Mouse (Mus musculus) 3134 (cell line): ENCODE results near the gene Zcchc7.
"Not testable (repeated sequence)": the region's sequence is repeated elsewhere in the genome, so short reads cannot be mapped to it uniquely, and the experiment has no call there.

ENCODE experiments used
- DNase-seq: peaks from one replicate; pipeline ENCODE4 v3.0.0-alpha.2; 2011; ENCODE audit warnings: low spot score; ENCODE audit not compliant: insufficient read length; ENCODE audit errors: extremely low read depth

Gene Zcchc7

GRCm38 (mm10) chr4:44905651-44906271 lies 150.1 kb downstream of the Zcchc7 start:
- no peak for DNase-seq

DNA sequence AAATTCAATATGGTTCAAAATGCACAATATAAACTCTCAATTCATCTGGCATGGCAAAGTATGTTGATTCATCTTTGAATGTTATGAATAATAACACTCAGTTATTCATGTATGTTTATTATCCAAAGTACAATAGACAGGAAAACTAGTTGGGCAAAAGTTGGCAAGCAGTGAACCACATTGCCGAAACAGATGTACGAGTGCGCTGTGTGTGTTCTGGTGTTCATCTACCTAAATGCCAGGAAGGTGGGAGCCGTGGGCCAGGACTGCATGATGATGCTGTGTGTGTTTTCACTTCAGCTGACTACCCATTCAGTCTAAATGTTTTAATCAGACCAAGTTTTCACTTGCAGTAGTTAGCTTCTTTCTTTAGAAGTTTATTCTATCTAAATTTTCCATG lies 150.7 kb downstream of the Zcchc7 start:
- no peak for DNase-seq

- DNase-seq = no peak
Measured at GRCm38 (mm10) chr4:44910065-44910464, 154.4 kb downstream of the Zcchc7 start.

DNA sequence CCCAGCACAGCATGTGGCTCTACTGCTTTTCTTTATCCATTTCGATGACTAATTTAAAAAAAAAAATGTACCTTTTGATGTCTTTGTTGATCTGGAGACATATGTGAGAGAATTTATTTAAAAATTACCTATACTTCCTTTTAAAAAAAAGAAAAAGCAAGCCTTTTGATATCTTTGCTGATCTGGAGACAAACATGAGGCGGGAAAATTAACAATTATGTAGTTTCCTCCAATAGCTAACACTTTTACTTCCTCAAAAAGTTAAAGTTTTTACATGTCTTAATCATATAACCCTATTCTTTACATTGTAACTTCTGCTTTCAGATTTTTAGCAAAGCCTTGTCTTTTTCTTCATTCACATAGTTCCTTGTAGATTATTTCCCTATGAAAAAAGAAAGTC lies 155.2 kb downstream of the Zcchc7 start:
- DNase-seq = no peak

DNA sequence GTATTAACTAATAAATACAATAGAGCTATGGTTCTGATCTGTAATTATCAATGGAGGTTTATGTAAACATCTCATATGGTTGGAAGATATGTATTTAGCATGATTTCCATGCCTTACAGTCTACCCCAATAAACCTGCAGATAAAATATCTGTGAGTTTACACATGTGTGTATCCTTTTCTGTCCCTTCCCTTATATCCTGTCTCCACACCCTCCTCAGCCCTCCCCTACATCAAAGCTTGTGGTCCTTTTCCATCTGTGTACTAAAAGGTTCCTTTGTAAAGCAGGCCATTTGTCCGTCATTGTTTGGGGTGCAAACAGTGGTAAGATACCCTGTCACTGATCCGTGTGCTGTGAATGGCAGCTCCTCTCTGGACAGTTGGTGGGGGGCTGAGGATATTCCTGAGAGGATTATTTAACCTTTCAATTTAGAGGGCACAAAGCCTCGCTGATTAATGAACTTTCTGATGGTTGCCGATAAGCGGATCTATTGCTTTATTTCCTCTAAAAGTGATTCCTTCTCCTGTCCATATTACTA lies 161.7 kb downstream of the Zcchc7 start:
- DNase-seq = no peak

GRCm38 (mm10) chr4:44917907-44918306 lies 162.2 kb downstream of the Zcchc7 start:
- DNase-seq = no peak

- no peak for DNase-seq
Measured at GRCm38 (mm10) chr4:44920831-44921230, 165.2 kb downstream of the Zcchc7 start.

- DNase-seq = no peak
Measured at GRCm38 (mm10) chr4:44922466-44923128, 166.9 kb downstream of the Zcchc7 start.

- no peak for DNase-seq
Measured at GRCm38 (mm10) chr4:44923129-44923481, 167.4 kb downstream of the Zcchc7 start.

GRCm38 (mm10) chr4:44927934-44928333 lies 172.3 kb downstream of the Zcchc7 start:
- no peak for DNase-seq

DNA sequence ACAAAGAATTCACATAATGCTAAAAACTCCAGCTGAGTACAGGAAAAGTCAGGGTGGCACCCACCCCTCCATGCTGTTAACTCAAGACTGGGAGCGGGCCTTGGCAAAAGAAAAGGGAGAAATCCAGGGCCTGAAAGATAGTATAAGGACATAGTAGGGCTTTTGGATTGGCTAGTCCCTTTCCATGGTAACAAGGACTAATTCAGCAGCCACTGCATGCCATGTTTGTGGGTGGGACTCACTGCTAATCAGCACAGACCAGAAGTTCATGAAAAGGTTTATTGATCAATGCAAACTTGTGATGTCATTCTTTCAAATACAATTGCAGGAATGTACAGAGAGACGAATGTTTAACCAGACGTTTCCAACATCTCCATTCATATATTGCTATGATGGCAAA lies 173.1 kb downstream of the Zcchc7 start:
- DNase-seq = no peak

GRCm38 (mm10) chr4:44930406-44930805 lies 174.7 kb downstream of the Zcchc7 start:
- no peak for DNase-seq

DNA sequence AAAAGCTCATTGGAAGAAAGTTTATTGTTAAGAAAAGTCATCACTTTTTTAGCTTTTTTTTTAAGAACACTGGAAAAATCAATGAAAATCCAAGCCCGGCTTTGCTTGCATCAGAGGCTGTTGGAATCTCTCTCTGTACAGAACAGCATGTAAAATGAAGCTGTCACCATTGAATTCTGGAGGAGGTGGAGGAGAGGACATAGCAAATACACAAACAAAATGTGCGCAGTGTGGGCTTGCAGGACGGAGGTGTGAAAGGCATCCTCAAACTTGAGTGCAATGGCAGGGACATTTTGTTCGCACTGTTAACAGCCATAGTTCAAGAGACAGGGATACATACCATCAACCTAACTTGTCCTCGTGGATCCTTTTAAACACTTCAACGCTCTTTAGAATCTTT lies 176.1 kb downstream of the Zcchc7 start:
- no peak for DNase-seq

- no peak for DNase-seq
Measured at GRCm38 (mm10) chr4:44938359-44939340, 183.0 kb downstream of the Zcchc7 start.

- DNase-seq = no peak
Measured at GRCm38 (mm10) chr4:44939576-44940249, 184.0 kb downstream of the Zcchc7 start.

DNA sequence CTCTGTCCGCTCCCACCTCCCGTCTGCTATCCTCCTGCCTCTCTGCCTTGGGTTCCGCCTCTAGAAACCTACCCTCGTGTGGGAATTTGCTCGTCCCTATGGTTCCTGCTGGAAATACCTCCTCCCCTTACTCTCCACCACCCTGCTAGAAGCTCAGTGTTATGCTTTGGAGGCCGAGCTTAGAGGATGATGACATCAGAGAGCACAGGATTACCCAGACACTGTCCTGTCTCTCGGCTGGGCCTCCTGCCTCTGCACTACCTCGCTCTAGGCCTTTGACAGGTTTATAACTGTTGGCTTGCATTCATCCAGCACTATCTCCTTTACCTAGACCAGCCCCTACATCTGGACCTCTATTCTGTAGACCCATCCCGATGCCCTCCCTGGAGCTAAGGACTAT lies 184.6 kb downstream of the Zcchc7 start:
- no peak for DNase-seq

DNA sequence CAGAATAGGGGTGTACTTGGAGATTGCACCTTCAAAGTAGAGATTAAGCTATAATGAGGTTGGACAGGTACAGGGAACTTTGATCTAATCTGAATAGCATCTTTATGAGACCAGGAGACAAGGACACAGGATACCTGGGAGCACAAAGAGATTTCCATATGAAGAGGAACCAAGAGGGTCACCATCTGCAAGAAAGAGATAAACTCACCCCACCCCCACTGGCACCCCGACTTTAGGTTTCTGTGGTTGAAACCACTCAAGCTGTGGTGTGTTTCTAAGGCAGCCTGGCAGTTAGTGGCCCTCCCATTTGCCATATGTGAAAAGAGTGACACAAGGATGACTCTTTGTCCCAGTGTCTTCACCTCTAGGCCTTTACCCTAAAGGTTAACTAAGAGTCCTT lies 186.6 kb downstream of the Zcchc7 start:
- no peak for DNase-seq

DNA sequence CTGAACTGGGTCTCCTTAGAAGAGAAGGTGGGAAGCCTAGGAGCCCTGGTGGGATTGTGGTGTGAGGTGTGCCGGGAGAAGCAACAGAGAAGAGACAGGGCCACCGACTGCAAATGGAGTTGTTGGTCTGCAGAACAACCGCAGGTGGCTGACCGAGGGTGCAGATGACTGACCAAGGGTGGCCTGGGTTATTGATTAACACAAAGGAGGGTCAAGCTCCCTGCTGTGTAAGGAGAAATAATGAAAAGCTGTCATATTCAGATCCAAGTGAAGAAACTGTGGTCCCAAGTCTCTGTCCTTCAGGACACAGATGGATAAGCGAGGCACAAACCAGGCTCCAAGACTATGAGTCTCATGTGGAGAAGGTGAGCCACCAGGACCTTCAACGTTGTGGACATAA lies 187.8 kb downstream of the Zcchc7 start:
- DNase-seq = no peak

GRCm38 (mm10) chr4:44944426-44945075 lies 188.9 kb downstream of the Zcchc7 start:
- no peak for DNase-seq

GRCm38 (mm10) chr4:44946126-44946525 lies 190.4 kb downstream of the Zcchc7 start:
- not testable (repeated sequence) for DNase-seq
